Mouse (Mus musculus): Measurements from ENCODE around the gene Hkdc1.

Gene Hkdc1

DNA sequence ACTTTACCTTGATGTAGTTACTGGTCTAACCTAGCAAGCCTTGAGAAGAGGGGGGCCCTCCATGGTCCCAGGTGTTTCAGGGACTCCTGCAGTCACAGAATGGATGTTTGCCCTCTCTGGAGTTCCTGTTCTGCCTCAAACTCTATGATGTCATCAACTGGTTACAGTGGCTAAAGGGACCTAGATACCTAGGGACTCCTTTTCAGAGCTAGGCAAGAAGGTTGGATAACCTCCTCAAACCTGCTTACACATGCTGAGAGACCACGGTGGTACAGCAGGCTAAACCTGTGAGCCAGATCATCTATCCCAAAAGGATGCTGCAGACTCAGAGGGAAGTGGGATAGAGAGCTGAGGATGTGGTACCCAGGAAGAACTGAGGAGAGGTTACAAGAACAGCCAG, 42.5 kb downstream of the Hkdc1 start, which contains the start of gene Hk1:
TSS of gene Hk1 (minus strand) at position 101 of the 400 bp plus-strand sequence.
- no peak for DNase-seq

- no peak for DNase-seq
These were observed 63.5 kb downstream of the Hkdc1 start for GRCm38 (mm10) chr10:62358827-62359226.

GRCm38 (mm10) chr10:62356105-62356730, 66.1 kb downstream of the Hkdc1 start:
- no peak for DNase-seq

DNA sequence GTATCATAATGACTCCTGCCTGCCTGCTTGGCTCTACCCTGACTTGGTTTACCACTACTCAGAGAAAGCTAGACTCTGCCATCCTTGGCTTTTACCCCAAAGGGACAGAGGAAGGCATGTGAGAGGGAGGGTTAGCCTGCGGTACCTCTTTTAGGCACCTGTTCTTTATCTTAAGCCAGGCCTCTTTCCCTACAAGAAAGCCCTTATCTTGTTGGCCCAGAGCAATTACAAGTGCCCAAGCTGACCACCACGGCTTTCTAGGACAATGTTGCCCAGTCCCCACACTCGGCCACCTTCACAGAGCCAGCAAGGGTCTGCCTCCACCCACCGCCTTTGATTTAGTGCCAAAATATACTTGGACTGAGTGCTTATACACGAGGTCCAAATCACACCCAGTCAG, 77.1 kb downstream of the Hkdc1 start:
- peak in 1 of 2 experiments; percentile 46 for DNase-seq

GRCm38 (mm10) chr10:62344004-62344752, 78.1 kb downstream of the Hkdc1 start:
- DNase-seq, result no peak

GRCm38 (mm10) chr10:62342512-62342911, 79.8 kb downstream of the Hkdc1 start:
- no peak for DNase-seq

DNA sequence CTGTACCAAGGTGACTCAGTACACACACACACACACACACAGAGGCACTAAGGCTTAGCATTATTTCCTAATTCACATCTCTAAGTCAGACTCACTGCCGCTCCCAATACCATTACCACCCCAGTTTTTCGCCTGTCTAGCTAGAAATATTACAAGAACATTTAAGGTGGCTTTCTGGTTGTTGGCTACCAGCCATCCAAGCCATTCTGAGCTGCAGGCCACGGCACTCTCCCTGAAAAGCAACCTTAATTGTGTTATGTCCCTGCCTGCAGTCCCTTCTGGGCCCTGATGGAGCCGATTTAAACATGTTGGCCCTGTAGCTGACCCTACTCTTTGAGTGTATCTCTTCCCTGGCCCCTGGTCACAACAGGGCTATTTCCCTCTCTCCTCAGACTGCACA, 80.3 kb downstream of the Hkdc1 start:
- DNase-seq, result peak in 1 of 2 experiments; percentile 11

DNA sequence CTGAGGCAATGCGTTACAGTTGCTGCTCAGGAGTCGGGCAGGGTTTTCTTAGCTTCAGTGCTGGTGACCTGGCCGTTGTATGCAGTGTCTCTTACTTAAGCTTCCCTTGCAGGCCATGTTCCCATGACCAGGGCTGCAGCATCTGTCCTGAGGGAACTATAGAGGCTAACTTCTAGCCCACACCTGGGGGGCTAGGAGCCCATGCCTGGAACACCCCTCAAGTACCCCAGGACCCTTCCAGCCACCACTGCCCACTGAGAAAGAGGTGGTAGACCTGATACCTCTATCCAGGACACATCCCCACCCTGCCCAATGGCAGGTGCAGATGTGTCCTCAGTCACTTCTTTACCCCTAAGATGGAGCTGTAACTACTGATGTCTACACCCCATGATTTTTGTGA, 81.3 kb downstream of the Hkdc1 start:
- no peak for DNase-seq

GRCm38 (mm10) chr10:62340095-62340731, 82.1 kb downstream of the Hkdc1 start:
- DNase-seq, result peak; percentile 99

- DNase-seq, result peak; percentile 43 to 51
These were observed 82.8 kb downstream of the Hkdc1 start for GRCm38 (mm10) chr10:62339211-62340094.

DNA sequence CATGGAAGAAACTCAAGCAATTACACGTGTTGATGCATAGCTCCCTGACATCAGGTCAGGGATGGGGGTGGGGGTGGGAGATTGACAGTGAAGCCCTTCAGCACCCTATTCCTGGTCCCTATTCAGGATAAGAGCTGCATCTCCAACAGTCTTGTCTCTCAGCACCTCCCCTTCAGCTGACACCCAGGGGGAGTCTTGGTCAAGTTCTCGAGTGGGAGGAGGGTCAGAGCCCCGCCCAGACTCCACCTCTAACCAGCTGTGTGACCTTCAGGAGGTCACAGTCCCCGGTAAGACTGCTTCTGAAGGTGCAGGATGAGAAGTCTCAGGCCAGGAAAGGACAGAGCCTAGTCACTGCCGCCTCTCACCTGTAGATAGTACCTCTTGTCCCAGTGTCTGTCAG, 83.7 kb downstream of the Hkdc1 start:
- DNase-seq, result peak in 1 of 2 experiments; percentile 19

DNA sequence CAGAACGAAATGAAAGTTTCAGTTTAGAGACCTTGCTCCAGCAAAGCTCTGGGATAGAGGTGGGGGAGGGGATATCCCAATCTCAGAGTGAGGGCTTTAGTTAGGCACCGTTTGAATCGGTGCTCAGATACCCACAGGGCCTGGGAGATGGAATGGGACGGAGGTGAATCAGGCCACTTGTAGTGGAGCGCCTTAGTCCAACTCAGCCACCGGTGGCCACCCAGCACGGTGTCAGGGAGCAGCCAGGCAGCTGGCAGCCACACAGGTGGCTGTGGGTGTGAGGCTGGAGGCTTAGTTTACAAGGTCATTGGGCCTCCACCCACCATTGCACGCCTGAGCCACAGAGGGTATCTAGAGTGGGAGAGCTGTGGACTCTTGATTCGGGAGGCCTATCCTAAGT, 84.1 kb downstream of the Hkdc1 start:
- peak in 1 of 2 experiments; percentile 17 for DNase-seq

- DNase-seq, result peak; percentile 80 to 85
These were observed 85.4 kb downstream of the Hkdc1 start for GRCm38 (mm10) chr10:62336601-62337578.

DNA sequence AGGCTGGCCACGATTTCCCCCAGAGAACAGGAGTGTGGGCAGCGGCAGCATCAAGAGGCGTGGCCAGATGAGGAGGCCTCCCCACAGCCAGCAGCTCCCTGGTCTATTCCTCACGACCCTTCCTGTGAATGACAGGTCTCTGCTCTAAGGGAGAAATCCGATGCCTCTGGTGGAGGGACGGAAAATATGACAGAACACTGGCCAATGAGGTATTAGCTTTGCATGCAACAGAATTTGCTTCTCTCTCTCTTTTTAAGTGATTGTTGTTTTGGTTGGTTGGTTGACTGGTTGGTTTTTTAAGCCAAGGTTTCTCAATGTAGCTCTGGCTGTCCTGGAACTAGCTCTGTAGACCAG, 86.9 kb downstream of the Hkdc1 start:
- DNase-seq, result no peak

DNA sequence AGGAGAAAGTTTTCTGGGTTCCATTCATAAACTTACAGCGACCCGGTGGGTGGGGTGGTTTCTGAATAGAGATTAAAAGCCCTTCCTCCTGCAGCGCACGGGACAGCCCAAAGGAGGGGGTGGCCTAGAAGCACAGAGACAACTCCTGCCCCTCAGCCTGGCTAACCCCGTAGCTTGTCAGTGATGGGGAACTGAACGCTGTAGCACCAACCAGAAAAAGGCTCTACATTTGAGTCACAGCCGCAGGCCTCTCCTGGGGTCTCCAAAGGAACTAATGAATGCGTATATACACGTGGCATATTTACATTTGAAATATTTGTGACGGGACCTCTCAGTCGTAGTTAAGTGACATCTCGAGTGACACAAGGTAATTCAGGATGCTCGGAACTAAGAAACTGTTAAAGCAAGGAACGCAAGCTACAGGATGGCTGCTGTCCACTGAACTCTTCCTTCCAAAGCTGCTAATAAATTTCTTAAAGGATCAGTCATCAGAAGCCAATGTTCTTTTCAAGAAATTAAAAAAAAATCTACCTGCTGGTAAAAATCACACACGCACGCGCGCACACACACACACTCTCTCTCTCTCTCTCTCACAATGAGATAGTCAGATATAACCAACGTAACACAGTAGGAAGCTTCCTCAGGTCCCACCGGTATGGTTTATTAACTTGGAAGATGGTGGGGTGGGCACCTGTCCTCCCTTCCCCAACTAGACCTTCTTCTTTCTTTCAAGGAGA, 87.4 kb downstream of the Hkdc1 start:
- DNase-seq, result no peak

- DNase-seq, result no peak
These were observed 89.0 kb downstream of the Hkdc1 start for GRCm38 (mm10) chr10:62333269-62333668.

All from lung, postnatal 4 days (tissue).